Mouse (Mus musculus) adipocyte (in vitro differentiated cells): ENCODE measurements around the gene Hnrnpa1.
A peak's percentile ranks its signal among the peaks of the same experiment; 100 is the strongest.
"Not testable (repeated sequence)": the region's sequence is repeated elsewhere in the genome, so short reads cannot be mapped to it uniquely, and the experiment has no call there.

Source experiments
- DNase-seq: peaks from one replicate; pipeline ENCODE4 v3.0.0-alpha.2; 2016; ENCODE audit warnings: low spot score

The Hnrnpa1 gene

DNA sequence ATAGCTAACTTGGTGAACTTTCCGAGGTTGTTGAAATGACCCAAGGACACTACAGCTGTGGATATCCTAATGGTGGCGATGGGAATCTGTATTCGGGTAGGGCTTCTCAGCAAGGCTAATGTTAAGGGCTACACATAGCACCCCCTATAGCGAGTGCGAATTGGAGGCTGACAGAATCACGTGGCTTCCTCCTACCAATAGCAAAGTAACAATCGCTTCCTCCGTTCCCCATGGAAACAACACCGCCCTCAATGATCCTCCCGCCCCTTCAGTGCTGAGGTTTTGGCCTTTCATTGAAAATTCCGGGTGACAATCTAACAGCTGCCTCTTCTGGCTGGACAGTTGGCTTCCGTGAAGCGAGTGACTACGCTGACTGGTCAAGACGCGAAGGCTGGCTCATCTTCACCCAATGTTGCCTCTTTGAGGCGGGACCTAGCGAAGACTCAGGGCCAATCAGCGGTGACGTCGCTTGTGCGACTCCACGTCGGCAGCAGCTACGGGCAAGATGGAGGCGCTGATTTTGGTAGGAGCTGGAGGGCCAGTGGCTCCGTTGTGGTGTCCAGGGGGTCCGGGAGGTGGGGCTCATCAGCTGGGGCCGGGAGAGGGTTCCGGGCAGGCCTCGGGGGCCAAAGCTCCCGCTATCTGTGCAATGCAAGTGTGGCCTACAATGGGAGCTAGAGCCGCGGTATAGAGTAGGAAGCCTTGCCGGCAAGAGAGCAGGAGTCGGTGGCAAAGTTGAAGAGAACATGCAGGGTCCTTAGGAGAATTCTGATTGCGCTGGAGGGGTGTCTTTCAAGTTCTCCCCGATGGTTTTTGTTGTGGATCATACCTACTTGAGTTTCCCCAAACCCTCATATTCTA, 32.4 kb downstream of the Hnrnpa1 start, which contains the start of gene Copz1:
Copz1 (plus strand) TSS at position 296 of the 861 bp plus-strand sequence.
- DNase-seq = peak; percentile 100

DNA sequence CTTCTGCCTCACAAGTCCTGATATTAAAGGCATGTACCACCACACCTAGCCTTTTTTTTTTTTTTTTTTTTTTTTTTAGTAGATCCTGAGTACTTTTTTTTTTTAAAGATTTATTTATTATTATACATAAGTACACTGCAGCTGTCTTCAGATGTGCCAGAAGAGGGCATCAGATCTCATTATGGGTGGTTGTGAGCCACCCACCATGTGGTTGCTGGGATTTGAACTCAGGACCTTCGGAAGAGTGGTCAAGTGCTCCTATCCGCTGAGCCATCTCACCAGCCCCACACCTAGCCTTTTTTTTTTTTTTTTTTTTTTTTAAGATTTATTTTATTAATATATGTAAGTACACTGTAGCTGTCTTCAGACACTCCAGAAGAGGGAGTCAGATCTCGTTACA, 35.7 kb downstream of the Hnrnpa1 start:
- DNase-seq = not testable (repeated sequence)

DNA sequence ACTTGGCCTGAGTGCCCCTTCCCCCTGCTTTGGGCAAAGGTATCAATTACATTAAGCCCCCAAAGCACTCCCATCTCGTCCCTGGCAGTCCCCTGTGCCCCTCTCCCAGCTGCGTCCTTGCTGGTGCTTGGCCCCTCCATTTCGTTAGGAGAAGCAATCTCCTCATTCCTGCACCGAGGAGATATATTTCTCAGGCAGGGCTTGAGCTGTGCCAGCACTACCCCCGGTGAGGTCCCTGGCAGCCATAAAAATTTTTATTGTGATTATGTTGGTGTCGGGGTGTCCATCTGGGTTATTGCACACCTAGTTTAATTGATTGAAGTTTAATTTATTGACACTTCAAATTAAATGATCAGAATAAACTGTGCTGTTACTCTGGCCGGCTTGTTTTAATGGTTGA, 37.7 kb downstream of the Hnrnpa1 start:
- no peak for DNase-seq

DNA sequence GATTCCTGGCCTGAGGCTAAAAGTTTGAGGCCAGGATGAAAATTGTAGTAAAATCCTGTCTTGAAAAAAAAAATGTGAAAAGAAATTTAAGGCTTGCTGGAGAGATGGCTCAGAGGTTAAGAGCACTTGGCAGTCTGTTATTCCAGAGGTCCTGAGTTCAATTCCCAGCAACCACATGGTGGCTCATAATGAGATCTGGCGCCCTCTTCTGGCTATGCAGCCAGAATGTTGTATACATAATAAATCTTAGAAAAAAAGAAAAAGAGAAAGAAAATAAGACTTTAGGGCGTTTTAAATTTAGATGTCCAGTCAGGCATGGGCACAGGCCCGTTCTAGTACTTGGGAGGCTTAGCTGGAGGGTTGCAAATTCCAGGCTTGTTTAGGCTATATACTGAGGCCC, 39.5 kb downstream of the Hnrnpa1 start:
- peak; percentile 82 for DNase-seq

DNA sequence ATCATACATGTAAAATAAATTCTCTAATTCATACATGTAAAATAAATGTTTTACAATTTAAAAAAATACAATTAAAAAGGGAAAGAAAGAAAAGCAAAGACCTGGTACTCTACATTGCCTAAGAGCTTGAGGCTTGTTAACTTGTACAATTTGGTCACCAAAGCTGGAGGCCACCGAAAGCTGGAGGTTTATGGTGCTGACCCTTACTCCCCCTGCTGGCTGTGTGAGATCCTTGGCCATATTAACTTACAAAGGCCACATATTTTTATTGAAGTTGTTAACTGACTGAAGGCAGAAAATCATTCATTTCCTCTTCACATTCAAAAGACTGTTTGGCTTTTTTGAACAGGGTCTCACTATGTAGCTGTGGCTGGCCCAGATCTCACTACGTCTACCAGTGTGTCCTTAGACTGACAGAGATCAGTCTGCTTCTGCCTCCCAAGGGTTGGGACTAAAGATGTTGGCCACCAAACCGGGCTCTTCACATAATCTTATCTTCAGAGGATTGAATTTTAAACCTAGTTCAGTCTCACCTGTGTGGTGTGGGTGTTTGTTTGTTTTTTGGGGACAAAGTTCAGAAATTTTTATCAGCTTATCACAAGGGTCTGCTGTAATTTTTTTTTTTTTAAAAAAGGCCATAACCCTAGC, 40.7 kb downstream of the Hnrnpa1 start:
- peak; percentile 86 for DNase-seq

DNA sequence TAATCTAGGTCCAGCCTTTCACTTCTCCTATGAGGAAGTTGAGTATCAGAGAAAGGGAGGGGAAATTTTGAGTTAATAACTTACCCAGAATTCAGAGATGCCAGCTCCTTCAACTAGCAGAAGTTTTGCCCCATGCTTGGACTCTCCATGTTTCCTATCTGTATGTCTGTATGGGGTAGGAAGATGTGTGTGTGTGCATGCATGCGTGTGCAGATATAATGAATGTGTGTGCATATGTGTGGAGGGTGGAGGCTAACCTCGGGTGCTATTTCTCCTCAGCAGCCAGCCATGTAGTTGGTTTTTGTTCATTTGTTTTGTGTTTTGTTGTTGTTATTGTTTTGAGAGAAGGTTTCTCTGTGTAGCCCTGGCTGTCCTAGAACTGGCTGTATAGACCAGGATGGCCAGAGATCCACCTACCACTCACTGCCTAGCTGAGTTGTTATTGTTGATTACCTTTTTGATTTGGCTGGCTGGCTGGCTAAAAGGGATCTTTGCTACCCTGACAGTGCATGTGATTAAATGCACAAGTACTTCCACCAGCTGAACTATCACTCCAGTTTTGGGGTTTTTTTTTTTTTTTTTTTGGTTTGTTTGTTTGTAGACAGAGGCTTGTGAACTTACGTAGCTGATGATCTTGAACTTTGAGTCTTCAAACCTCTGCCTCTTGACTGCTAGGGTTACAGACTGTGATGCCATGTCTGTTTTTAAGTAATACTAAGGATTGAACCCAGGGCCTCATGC, 41.4 kb downstream of the Hnrnpa1 start:
- no peak for DNase-seq

DNA sequence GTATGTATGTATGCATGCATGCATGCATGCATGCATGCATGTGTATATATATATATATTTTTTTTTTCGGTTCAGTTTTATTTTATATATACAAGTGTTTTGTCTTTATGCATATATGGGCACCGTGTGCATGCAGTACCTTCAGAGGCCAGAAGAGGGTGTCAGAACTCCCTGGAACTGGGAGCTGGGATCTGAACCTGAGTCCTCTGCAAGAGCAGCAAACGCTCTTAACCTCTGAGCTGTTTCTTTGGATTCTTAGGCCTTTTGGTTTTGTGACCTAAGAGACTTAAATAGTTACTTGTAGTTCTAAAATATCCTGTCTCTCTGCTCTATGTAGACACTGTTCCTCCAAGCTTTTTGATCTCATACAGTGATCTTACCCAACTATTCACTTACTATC, 43.8 kb downstream of the Hnrnpa1 start:
- peak; percentile 78 for DNase-seq

DNA sequence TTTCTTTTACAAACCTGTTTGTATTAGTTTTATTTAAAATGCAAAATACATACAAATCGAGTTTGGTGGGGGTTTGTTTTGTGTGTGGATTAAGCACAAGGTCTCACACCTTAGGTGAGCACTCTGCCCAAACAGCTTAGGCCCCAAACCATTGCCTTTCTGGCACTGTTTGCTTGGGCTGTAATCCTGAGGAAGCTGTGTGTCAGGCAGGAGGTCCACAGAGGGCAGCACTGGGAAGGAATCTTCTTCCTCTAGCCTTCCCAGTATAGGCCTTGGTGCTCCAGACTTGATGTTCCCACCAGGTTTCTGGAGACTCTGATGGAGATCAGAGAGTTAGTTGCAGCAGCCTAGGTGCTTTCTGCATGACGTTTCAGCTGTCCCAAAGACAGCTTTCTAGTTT, 44.4 kb downstream of the Hnrnpa1 start:
- peak; percentile 81 for DNase-seq

DNA sequence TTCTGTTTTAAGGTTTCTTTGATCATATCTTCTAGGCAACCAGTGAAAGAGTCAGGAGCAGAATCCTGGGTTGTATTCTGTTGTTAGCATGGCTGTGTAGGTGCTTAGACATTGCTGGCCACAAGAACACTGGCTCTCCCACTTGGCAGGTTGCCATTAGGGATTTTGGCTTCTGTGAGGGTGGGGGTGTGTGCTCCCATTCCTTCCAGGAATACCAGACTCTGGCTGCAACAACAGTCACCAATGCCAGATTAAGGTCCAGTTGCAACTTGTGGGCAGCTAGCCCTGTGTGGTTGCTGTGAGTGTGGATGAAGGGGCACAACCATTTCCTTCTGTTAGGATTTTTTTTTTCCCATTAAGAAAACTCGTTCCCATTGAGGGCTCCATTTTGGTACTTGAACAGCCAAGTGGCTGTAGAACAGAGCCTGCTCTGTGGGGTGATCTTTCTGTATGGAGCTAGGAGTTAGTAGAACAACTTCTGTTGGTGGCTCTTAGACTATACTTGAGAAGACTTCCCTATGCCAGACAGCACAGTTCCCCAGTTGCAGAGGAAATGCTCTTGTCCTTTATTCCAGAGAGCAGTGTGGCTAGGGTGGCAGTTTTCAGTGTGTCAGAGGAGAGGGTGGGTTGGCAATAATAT, 45.7 kb downstream of the Hnrnpa1 start:
- peak; percentile 99 for DNase-seq

DNA sequence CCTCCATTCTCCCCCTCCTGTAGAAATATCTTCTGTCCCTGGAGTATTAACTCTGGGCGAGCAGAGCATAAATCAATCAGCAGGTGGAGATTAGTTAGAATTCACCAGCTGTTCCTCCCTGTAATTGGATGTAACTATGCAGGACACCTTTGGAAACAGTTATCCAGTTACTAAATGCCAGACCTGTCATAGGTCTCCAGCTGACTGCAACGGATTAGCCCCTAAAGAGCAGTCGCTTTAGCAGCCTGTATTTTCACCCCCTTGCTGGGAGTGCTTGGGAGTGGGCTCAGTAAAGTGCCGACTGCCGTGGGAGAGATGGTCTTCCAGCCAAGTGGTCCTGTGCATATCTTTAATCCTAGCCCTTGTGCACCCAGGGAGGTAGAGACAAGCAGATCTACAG, 49.4 kb downstream of the Hnrnpa1 start:
- no peak for DNase-seq

DNA sequence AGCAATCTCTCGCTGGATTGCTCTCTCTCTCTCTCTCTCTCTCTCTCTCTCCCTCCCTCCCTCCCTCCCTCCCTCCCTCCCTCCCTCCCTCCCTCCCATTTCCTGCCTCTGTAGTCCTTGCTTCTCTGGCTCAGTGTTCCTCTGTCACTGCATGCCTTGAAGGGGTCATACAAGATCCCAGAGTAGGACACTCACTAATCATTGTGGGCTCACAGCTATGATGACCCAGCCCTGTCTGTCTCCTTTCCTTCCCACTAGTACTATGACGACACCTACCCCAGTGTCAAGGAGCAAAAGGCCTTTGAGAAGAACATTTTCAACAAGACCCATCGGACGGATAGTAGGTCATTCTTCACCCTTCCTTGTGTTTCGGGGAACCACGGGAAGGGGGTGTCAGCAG, 50.2 kb downstream of the Hnrnpa1 start:
- DNase-seq = no peak

DNA sequence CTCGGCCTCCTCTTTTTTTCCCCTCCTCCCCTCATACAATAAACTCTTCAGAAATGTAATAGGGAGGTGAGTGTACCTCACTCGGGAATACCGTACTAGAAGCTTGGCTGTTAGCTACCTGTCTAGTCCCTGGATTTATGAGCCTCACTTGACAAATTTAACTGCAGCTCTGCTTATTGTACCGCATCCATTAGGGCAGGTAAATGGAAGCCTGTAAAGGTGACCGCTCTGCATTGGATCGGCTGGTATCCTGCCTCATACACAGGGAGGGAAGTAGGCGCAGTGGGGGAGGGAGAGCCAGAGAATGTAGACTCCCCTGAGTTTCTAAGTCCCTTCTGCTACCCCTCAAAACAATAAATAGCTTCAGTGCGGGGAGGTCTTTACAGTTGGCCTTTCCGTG, 50.6 kb downstream of the Hnrnpa1 start:
- no peak for DNase-seq

DNA sequence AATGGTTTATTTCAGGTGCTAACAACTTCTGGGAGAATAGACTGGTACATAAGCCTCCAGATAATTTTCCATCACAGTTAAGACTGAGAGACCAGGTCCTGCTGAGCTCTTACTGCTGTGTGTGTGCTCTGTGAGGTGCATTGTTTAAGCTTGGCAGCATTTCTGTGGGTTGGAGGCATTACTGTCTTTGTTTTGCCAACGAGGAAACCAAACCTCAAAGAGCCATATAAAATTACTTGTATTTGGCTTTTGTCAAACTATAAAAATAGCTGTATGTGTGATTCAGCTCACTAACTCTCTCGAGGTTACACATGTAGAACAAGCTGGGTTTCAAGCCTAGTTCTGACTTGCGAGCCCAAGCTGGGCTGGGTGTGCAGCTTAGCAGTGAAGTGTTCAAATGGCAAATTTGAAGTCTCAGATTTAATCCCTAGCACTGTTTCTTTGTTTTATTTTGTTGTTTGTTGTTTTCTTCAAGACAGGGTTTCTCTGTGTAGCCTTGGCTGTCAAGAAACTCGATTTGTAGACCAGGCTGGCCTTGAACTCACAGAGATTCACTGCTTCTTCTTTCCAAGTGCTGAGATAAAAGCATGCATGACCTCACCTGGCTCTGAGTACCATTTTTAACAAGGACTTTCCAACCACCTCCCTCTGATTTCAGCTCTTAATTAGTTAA, 52.6 kb downstream of the Hnrnpa1 start:
- no peak for DNase-seq

DNA sequence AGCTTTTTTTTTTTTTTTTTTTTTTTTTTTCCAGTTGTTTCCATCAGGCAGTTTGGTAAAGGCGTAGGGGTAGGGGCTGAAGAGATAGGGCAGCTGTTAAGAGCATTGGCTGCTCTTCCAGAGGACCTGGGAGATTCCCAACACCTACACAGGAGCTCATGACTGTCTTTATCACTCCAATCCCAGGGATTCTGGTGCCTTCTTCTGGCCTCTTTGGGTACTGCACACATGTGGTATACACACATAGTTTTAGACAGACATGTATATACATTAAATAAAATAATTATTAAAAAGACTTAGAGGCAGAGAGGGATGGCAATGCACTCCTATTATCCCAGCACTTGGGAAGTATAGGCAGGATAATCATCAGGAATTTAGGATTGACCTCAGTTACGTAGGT, 53.1 kb downstream of the Hnrnpa1 start:
- DNase-seq = no peak

DNA sequence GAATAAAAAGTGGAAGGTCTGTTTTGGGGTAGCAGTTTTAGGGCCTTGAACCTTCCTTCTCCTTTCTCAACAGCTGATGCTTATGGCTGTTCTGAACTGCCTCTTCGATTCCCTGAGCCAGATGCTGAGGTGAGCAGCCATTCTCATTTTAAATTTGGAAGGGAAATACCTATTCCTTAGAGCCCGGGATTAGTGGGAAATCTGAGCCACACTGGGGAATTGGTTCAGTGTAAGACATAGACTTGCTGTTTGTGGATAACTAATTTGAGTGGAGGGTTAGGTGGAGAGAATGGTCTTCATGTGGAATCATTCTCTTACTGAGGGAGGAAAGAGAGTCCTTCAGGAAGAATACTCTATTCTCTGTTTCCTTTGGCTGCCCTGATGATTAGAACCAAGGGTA, 54.4 kb downstream of the Hnrnpa1 start:
- no peak for DNase-seq

DNA sequence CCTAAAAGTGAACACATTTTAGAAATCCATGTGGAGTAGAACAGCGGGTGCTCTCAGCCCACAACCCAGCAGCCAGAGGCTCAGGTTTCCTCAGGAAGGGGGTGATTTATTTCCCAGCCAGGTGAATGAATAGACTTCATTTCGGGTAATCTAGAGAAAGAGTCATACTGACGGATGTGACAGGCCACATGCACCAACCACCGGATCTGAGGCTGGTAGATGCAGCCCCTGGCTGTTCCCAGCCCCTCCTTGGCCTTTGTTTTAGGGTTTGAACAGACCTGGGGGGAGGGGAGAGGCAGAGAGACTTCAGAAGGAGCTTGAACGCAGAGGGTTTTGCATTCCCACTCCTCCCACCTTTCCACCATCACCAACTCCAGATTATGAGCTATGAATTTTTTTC, 55.6 kb downstream of the Hnrnpa1 start:
- DNase-seq = no peak
